Mouse (Mus musculus) frontal cortex, adult 2 months (tissue): ENCODE results near the gene Sirt5. TPM values are rescaled to one million over a fixed set of nuclear protein-coding genes. Genes with fewer than 3 reads are reported as not detected.

Experiments
- DNase-seq, 2 experiments: peaks; one replicate each; pipeline ENCODE4 v3.0.0; 2022; ENCODE audit warnings: low spot score in 1 of 2; ENCODE audit errors: extremely low spot score in 1 of 2
- polyA plus RNA-seq: library from polyadenylated mRNA; depleted of rRNA; stranded (reverse); fragments of >200 nt; gene quantifications from 2 replicates; pipeline ENCODE4 v1.2.3, GENCODE M21; 2012; rRNA removed

The Sirt5 gene
- polyA plus RNA-seq, 1 experiment = 19.5 TPM

DNA sequence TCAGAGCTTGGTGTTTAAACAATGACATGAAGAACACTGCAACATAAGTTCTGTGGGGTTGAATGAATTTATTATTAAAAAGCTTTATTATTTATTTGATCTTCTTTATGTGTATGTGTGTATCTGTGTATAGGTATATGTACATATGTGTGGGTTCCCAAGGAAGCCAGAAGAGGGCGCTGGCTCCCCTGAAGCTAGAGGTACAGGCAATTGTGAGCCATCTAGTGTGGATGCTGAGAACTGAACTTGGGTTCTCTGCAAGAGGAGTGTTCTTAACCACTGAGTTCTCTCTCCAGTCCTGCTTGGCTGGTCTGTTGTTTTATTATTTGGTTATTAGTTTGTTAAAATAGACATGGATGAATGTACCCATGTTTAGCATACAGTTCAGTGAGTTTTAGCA, 7.6 kb downstream of the Sirt5 start:
- no peak for DNase-seq

DNA sequence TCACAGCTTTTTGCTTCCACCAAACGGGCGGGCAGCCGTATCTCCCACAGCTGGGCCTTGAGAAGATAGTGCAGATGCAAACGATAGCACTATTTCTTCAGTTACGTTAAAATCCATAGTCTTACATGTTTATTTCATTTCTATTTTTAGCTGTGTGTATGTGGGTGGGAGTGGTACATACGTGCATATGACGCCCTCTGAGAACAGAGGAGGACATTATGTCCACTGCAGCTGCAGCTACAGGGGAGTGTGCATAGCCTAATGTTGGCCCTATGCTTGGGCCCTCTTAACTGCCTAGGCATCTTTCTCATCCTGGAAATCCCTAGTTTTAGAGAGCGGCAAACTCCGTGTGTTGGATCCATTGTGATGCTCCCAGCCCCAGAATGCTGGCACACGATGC, 8.9 kb downstream of the Sirt5 start:
- DNase-seq = no peak

GRCm38 (mm10) chr13:43374918-43375432, 9.7 kb downstream of the Sirt5 start:
- no peak for DNase-seq

GRCm38 (mm10) chr13:43379989-43380388, 14.7 kb downstream of the Sirt5 start:
- DNase-seq = no peak

GRCm38 (mm10) chr13:43385321-43385720, 20.0 kb downstream of the Sirt5 start:
- DNase-seq = no peak

- peak in 1 of 2 experiments; percentile 22 for DNase-seq
Measured at GRCm38 (mm10) chr13:43397700-43398296, 32.5 kb downstream of the Sirt5 start.

- DNase-seq = peak; percentile 82 to 97
Measured at GRCm38 (mm10) chr13:43398297-43399080, 33.2 kb downstream of the Sirt5 start, which contains the start of gene Nol7. TSS of gene Nol7 (plus strand) at chr13:43398390.

- DNase-seq = no peak
Measured at GRCm38 (mm10) chr13:43399576-43399975, 34.3 kb downstream of the Sirt5 start.

DNA sequence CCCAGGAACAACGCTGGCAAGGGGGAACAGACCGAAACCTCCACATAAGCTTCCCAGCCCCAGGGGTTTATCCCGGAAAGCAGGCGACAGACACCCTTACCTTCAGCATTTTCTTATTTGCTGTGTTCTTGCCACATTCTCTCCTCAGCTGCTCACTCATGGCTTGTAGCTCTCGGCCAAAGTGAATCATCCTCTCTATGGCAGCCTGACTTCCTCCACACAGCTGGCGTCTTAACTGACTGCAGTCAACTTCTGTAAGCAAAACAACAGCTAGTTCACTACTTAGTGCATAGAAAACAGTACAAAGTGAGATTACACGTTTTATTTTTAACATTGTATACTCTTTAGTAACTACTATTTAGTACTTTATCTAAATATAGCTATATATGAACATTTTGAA, 47.0 kb downstream of the Sirt5 start:
- DNase-seq = peak in 1 of 2 experiments; percentile 38

GRCm38 (mm10) chr13:43413611-43414010, 48.3 kb downstream of the Sirt5 start:
- DNase-seq = no peak

DNA sequence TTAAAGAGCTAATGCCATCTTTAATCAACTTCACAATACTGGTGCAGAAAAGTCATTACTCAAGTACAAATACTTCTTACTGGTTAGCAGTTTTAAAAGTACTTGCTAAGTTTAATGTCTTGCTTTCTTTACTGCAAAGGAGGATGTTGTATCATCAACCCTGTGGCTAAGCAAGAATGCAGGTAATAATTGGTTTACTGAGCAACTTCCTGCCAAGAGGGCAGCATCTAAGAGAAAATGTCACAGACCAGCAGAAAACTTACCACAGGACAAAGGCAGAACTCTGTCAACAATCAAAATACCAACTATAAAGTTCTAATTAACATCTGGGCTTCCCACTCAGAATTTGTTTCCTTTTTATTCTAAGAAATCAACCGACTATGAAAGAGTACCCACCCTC, 50.0 kb downstream of the Sirt5 start:
- DNase-seq = no peak

- no peak for DNase-seq
Measured at GRCm38 (mm10) chr13:43428436-43428835, 63.1 kb downstream of the Sirt5 start.

DNA sequence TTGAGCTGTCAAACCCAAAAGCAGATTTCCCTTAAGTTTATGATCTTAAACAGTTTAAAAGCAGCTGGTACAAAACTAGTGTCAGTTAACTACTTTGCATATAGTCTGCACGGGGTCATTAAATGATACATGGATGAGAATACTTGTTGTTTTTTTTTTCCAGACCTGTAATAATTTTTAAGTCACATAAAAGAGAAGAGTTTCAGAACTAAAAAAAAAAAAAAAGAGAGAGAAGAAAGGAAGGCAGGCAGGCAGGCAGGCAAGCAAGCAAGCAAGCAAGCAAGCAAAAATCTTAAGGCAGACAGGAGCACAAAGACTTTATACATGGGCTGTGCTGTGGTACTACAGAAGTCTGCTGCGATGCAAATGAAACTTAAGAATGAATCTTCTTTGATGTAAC, 68.1 kb downstream of the Sirt5 start:
- no peak for DNase-seq

DNA sequence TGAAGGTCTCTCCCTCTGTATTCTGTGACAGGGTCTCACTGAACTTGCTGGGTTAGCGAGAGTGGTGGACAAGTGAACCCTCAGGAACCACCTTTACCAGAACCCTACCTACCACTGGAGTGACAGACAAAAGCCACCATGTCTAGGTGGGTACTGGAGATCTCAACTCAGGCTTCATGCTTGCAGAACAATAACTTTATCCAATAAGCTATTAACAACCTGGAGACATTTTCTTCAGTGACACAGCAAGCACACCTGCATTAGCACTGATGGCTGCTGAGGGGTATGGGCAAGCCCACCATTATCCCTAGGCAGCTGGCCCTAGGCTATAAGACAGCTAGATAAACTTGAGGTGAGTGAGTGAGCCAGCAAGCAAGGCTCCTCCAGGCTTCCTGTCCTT, 75.1 kb downstream of the Sirt5 start:
- no peak for DNase-seq

DNA sequence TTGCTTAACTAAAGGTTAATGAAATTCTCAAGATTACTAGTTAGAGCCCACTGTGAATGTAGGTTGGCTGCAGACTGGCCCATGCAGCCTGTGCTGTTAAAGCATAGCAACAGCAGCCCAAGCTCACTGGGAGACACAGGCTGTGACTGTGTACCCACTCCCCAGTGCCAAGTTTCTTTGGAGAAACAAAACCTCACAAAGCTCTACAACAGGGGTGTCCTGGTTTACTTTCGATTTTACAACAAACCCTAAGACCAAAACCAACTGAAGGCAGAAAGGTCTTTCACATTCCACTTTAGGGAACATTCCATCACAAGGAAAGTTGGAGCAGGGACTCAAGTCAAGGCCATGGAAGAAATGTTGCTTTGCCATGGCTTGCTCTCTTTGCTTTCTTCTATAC, 77.3 kb downstream of the Sirt5 start:
- DNase-seq = no peak

- DNase-seq = no peak
Measured at GRCm38 (mm10) chr13:43443706-43444105, 78.4 kb downstream of the Sirt5 start.

GRCm38 (mm10) chr13:43444717-43445116, 79.4 kb downstream of the Sirt5 start:
- no peak for DNase-seq

Other genes with a start within 250 kb of the Sirt5 start
- gene Tbc1d7, start 194.0 kb upstream of the Sirt5 start, polyA plus RNA-seq = 31.6 and 35.8 TPM in 2 replicates
- gene Gfod1, start 61.3 kb upstream of the Sirt5 start, polyA plus RNA-seq = 27.0 and 29.0 TPM in 2 replicates
- 77.6 and 101 TPM in 2 replicates for gene Nol7, start 32.9 kb downstream of the Sirt5 start, polyA plus RNA-seq
- 62.0 and 63.5 TPM in 2 replicates for gene Ranbp9, start 115.8 kb downstream of the Sirt5 start, polyA plus RNA-seq
- gene Mcur1, start 194.7 kb downstream of the Sirt5 start, polyA plus RNA-seq = 24.3 and 24.7 TPM in 2 replicates